Mouse (Mus musculus): ENCODE data around the gene Samd1.

DNA sequence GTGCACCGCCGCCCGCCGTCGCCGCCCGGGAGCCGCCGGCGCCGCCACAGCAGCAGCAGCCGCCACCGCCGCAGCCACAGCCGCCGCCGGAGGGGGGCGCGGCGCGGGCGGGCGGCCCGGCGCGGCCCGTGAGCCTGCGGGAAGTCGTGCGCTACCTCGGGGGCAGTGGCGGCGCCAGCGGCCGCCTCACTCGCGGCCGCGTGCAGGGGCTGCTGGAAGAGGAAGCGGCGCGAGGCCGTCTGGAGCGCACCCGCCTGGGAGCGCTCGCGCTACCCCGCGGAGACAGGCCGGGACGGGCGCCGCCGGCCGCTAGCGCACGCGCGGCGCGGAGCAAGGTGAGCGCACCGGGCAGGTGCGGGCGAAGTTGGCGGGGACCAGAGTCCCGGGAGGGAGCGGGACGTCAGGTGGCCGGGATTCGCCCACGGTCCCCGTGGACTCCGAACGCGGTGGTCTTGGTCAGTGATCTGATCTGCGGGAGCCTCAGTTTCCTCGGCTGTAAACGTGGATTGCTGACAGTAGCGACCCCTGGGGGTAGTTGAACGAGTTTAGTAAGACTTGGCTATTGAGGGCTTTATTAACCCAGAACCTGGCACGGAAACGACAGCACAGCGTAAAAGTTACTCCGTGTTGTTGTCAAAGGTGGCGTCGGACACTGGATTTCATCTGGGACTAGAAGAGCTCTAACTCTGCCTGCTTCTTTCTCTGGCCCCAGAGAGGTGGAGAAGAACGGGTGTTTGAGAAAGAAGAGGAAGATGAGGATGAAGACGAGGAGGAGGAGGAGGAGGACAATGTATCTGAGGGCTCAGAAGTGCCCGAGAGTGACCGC is 972 bp downstream of the Samd1 start:
- peak; percentile 26; the same call in 1 of the 2 replicates for TF ChIP-seq CTCF (IDR thresholded peaks at IDR 0.05; ENCODE audit: extremely low read depth, insufficient read depth, low read length)
- no peak for TF ChIP-seq POLR2A (IDR thresholded peaks at IDR 0.05; ENCODE audit: extremely low read depth, insufficient read depth, low read length)
